Mouse (Mus musculus) monocyte, adult 5-6 weeks (primary cell): ENCODE data around the gene Mrm1. TPM values are rescaled to one million over a fixed set of nuclear protein-coding genes. Genes with fewer than 3 reads are reported as not detected.
A peak's percentile ranks its signal among the peaks of the same experiment; 100 is the strongest.

Experiments
- ATAC-seq: fragments of 153-309, 156-312 bp; replicated peaks from 2 replicates; pipeline ENCODE4 v1.8.0; 2017; ENCODE audit warnings: mild to moderate bottlenecking; ENCODE audit not compliant: low TSS enrichment, insufficient number of reproducible peaks, severe bottlenecking, poor library complexity, low FRiP score
- total RNA-seq: library from RNA; stranded (forward); fragments of 200-1000, 200-491, 200-594 nt; gene quantifications from 3 replicates; pipeline ENCODE4 v1.2.3, GENCODE M21; 2017

Gene Mrm1
- total RNA-seq, 1 experiment from 2014 or later: 6.3 TPM

GRCm38 (mm10) chr11:84818085-84818960 is 992 bp downstream of the Mrm1 start:
- ATAC-seq: peak; percentile 59

- no peak for ATAC-seq
Observed at GRCm38 (mm10) chr11:84817362-84817761, 2.0 kb downstream of the Mrm1 start.

GRCm38 (mm10) chr11:84813724-84814510 is 5.4 kb downstream of the Mrm1 start:
- ATAC-seq: peak; percentile 42; the same call in 1 of the 2 replicates

GRCm38 (mm10) chr11:84804373-84804772 is 14.9 kb downstream of the Mrm1 start:
- no peak for ATAC-seq

GRCm38 (mm10) chr11:84797627-84798353 is 21.5 kb downstream of the Mrm1 start:
- ATAC-seq: peak; percentile 87

GRCm38 (mm10) chr11:84797026-84797425 is 22.3 kb downstream of the Mrm1 start:
- no peak for ATAC-seq

GRCm38 (mm10) chr11:84794496-84795113 is 24.7 kb downstream of the Mrm1 start:
- ATAC-seq: peak; percentile 51; the same call in 1 of the 2 replicates

- ATAC-seq: no peak
Observed at GRCm38 (mm10) chr11:84793545-84793944, 25.8 kb downstream of the Mrm1 start.

- no peak for ATAC-seq
Observed at GRCm38 (mm10) chr11:84790383-84790782, 28.9 kb downstream of the Mrm1 start.

- ATAC-seq: no peak
Observed at GRCm38 (mm10) chr11:84780143-84780870, 39.0 kb downstream of the Mrm1 start.

- ATAC-seq: no peak
Observed at GRCm38 (mm10) chr11:84775560-84775959, 43.8 kb downstream of the Mrm1 start.

GRCm38 (mm10) chr11:84774870-84775514 is 44.3 kb downstream of the Mrm1 start:
- no peak for ATAC-seq

GRCm38 (mm10) chr11:84767898-84768297 is 51.4 kb downstream of the Mrm1 start:
- no peak for ATAC-seq

GRCm38 (mm10) chr11:84765125-84765524 is 54.2 kb downstream of the Mrm1 start:
- no peak for ATAC-seq

GRCm38 (mm10) chr11:84764527-84764961 is 54.8 kb downstream of the Mrm1 start:
- ATAC-seq: no peak

- ATAC-seq: no peak
Observed at GRCm38 (mm10) chr11:84764116-84764515, 55.2 kb downstream of the Mrm1 start.
